ENCODE assay signal across 17 mouse cellular contexts in the genomic region with DNA sequence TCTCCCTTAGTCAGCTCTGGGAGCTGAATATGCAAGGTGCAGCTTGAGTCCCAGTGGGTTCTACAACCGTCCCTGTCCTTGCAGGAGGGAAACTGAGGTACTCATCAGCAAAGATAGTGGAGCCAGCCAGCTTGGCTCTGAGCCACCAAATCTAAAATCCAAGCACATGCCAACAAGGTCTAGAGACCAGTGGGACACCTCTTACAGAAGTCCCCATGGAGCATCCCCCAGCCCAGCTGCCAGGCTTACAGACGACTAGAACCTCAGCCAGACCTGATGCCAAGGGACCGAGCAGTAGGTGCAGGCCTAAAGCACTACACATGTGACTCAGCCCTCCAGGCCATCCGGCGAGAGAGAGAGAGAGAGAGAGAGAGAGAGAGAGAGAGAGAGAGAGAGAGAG.
DNase-seq lines count a peak whose midpoint lies in the region; ATAC-seq lines count a peak whose summit lies in the region.
"Had no signal": no experiment of that assay in that cellular context is flagged by ENCODE, and none has a peak within 500 bp of the region (broad histone marks: within the 10 kb centered on the region; RNA-seq: fewer than 3 reads in every experiment).

No protein-coding gene starts in this region.

- H3K36me3 ChIP-seq in forebrain, embryonic 10.5 days (replicated peaks), result peaks cover 65% of the 10 kb centered on the region
- no peaks in the 10 kb centered on the region for H3K36me3 ChIP-seq in forebrain, embryonic 11.5 days (ENCODE audit: control insufficient read depth, insufficient read depth, low read length)

- no peak for DNase-seq in forebrain, embryonic 10.5 days (ENCODE audit: extremely low spot score, low spot score)
- no peak for DNase-seq in forebrain, embryonic 11.5 days (ENCODE audit: low spot score)
- DNase-seq in left cerebral cortex, postnatal 4 days, result peak; percentile 41
- DNase-seq in left cerebral cortex, postnatal 25 days (ENCODE audit: low spot score in 2 of 2), result no peak
- DNase-seq: adrenal gland, adult 2 months; adrenal gland, postnatal 10 days; adrenal gland, postnatal 25 days; cerebellum, adult 11-12 months; cerebellum, adult 9-10 months; cerebellum, postnatal 36 days; embryo, embryonic 11 days had no signal

- no peak overlapping the region for H3K9ac ChIP-seq in forebrain, embryonic 11.5 days (ENCODE audit: low read length)
- H3K9ac ChIP-seq: embryonic facial prominence, embryonic 13.5 days; embryonic facial prominence, embryonic 15.5 days; forebrain, embryonic 12.5 days had no signal

- no peak overlapping the region for H3K4me3 ChIP-seq in forebrain, embryonic 10.5 days
- H3K4me3 ChIP-seq in forebrain, embryonic 11.5 days (ENCODE audit: low read depth, low read length), result no peak overlapping the region
- H3K4me3 ChIP-seq: embryonic facial prominence, embryonic 13.5 days; embryonic facial prominence, embryonic 15.5 days; erythroblast, embryonic 14.5 days; forebrain, embryonic 12.5 days had no signal

- 0 out of 2 replicates have a peak overlapping the region, but pooled peaks have one; percentile 15 for H3K27ac ChIP-seq in forebrain, embryonic 10.5 days
- H3K27ac ChIP-seq in forebrain, embryonic 11.5 days (ENCODE audit: low read depth, low read length), result no peak overlapping the region
- H3K27ac ChIP-seq: embryonic facial prominence, embryonic 13.5 days; embryonic facial prominence, embryonic 15.5 days; forebrain, embryonic 12.5 days had no signal

- 84% methylated on average over 5 of the region's 5 CpGs for WGBS in forebrain, embryonic 10.5 days
- 79% methylated on average over 4 of the region's 5 CpGs for WGBS in forebrain, embryonic 11.5 days

- H3K9me3 ChIP-seq in forebrain, embryonic 10.5 days, result no peaks in the 10 kb centered on the region
- H3K9me3 ChIP-seq in forebrain, embryonic 11.5 days (ENCODE audit: control insufficient read depth, low read length), result no peaks in the 10 kb centered on the region
- H3K9me3 ChIP-seq: embryonic facial prominence, embryonic 13.5 days; embryonic facial prominence, embryonic 15.5 days; forebrain, embryonic 12.5 days had no signal

- no peak overlapping the region for H3K4me2 ChIP-seq in forebrain, embryonic 11.5 days (ENCODE audit: low read depth, low read length, severe bottlenecking)
- H3K4me2 ChIP-seq: embryonic facial prominence, embryonic 13.5 days; embryonic facial prominence, embryonic 15.5 days; forebrain, embryonic 12.5 days had no signal

- intact Hi-C loops in left cerebral cortex, postnatal 4 days (cut with DNase I), result no loop called here
- intact Hi-C loops in left cerebral cortex, postnatal 25 days (cut with DNase I), result no loop called here

- peaks cover 35% of the 10 kb centered on the region for H3K4me1 ChIP-seq in forebrain, embryonic 10.5 days
- H3K4me1 ChIP-seq in forebrain, embryonic 11.5 days (replicated peaks; ENCODE audit: control insufficient read depth, insufficient read depth, low read length), result no peaks in the 10 kb centered on the region
- H3K4me1 ChIP-seq: embryonic facial prominence, embryonic 15.5 days had no signal

- no peak for ATAC-seq in forebrain, embryonic 11.5 days (replicated peaks; ENCODE audit: low FRiP score)
- ATAC-seq: forebrain, embryonic 14.5 days; forebrain, embryonic 16.5 days had no signal

- H3K27me3 ChIP-seq in forebrain, embryonic 10.5 days (ENCODE audit: poor library complexity, severe bottlenecking), result no peaks in the 10 kb centered on the region
- H3K27me3 ChIP-seq in forebrain, embryonic 11.5 days (ENCODE audit: control insufficient read depth, insufficient read depth, low read length), result no peaks in the 10 kb centered on the region
- H3K27me3 ChIP-seq: embryonic facial prominence, embryonic 13.5 days; embryonic facial prominence, embryonic 15.5 days; forebrain, embryonic 12.5 days had no signal
